Mouse (Mus musculus) CH12.LX (cell line): ENCODE results near the gene Sorcs1.

Experiments
- CTCF ChIP-seq, 2 experiments: IDR thresholded peaks in 1 of 2; conservative IDR thresholded peaks in 1 of 2; 2 replicates each; pipeline ENCODE4 v1.5.1; 2011 to 2012; ENCODE audit warnings: low read depth in 2 of 2, low read length in 2 of 2, improper control_type of control experiment in 1 of 2, inconsistent platforms in 1 of 2, mild to moderate bottlenecking in 1 of 2, moderate library complexity in 1 of 2
- E2F4 ChIP-seq: IDR thresholded peaks from 2 replicates; pipeline ENCODE4 v1.6.1; 2011; ENCODE audit warnings: low read depth, low read length, improper control_type of control experiment; ENCODE audit not compliant: insufficient replicate concordance
- ELF1 ChIP-seq: IDR thresholded peaks from 2 replicates; pipeline ENCODE4 v1.6.1; 2014; ENCODE audit warnings: low read depth, mild to moderate bottlenecking, inconsistent platforms, low read length, improper control_type of control experiment
- JUND ChIP-seq: conservative IDR thresholded peaks from 2 replicates; pipeline ENCODE4 v1.6.1; 2011; ENCODE audit warnings: low read depth, low read length, improper control_type of control experiment
- MAZ ChIP-seq: IDR thresholded peaks from 2 replicates; pipeline ENCODE4 v1.6.1; 2012; ENCODE audit warnings: low read depth, mild to moderate bottlenecking, inconsistent platforms, low read length, improper control_type of control experiment, moderate library complexity
- NELFE ChIP-seq: IDR thresholded peaks from 2 replicates; pipeline ENCODE4 v1.6.1; 2011; ENCODE audit warnings: low read depth, low read length, improper control_type of control experiment
- POLR2A ChIP-seq: IDR thresholded peaks from 2 replicates; pipeline ENCODE4 v1.6.1; 2011; ENCODE audit warnings: low read depth, mild to moderate bottlenecking, improper control_type of control experiment, low read length
- POLR2AphosphoS2 ChIP-seq: IDR thresholded peaks from 2 replicates; pipeline ENCODE4 v1.6.1; 2011; ENCODE audit warnings: low read depth, low read length, improper control_type of control experiment
- USF1 ChIP-seq: IDR thresholded peaks from 2 replicates; pipeline ENCODE4 v1.6.1; 2014; ENCODE audit warnings: low read depth, mild to moderate bottlenecking, inconsistent platforms, low read length, improper control_type of control experiment
- USF2 ChIP-seq: conservative IDR thresholded peaks from 2 replicates; pipeline ENCODE4 v1.6.1; 2011; ENCODE audit warnings: low read depth, low read length, improper control_type of control experiment
- ZNF384 ChIP-seq: IDR thresholded peaks from 2 replicates; pipeline ENCODE4 v1.6.1; 2012; ENCODE audit warnings: low read depth, low read length, improper control_type of control experiment, inconsistent platforms

DNA sequence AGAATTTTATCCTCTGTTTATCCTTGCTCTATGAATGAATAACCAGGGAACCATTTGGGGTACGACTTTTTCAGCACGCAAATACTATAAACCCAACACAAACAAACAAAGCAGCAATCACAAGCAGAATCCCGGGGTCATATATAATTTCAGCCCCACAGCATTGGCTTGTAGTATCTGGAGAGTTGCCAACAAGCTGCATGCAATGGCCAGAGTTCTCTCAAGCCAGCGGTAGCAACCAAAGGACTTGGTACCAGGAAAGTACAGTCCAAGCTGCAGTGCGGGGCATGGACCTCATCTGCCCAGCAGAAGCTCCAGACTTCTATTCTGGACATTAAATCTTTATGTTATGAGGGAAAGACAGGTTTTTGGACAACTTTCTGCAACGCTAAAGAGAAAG lies 213.6 kb downstream of the Sorcs1 start:
- no peak for TF ChIP-seq CTCF (conservative IDR thresholded peaks at IDR 0.05 in 1 of 2, IDR thresholded peaks at IDR 0.05 in 1 of 2; ENCODE audit: low read depth in 2 of 2, low read length in 2 of 2)
- TF ChIP-seq E2F4 = no peak
- no peak for TF ChIP-seq MAZ
- TF ChIP-seq JUND = no peak
- TF ChIP-seq POLR2A = no peak
- TF ChIP-seq ELF1 = no peak
- no peak for TF ChIP-seq POLR2AphosphoS2
- TF ChIP-seq USF1 = no peak
- TF ChIP-seq NELFE = no peak
- no peak for TF ChIP-seq USF2
- no peak for TF ChIP-seq ZNF384
